Mouse (Mus musculus) urinary bladder, postnatal 36 days (tissue): ENCODE measurements around the gene Samhd1.

Experiments used
- DNase-seq, 2 experiments: peaks; one replicate each; pipeline ENCODE4 v3.0.0; 2022; ENCODE audit warnings: low spot score in 2 of 2, mixed read lengths in 1 of 2

Gene Samhd1

GRCm38 (mm10) chr2:157072316-157072990, 62.6 kb downstream of the Samhd1 start:
- DNase-seq: no peak

GRCm38 (mm10) chr2:157071556-157071955, 63.5 kb downstream of the Samhd1 start:
- DNase-seq: peak in 1 of 2 experiments; percentile 65

GRCm38 (mm10) chr2:157070365-157070764, 64.7 kb downstream of the Samhd1 start:
- DNase-seq: no peak

- DNase-seq: no peak
Observed at GRCm38 (mm10) chr2:157069755-157070315, 65.2 kb downstream of the Samhd1 start.

- no peak for DNase-seq
Observed at GRCm38 (mm10) chr2:157069355-157069735, 65.7 kb downstream of the Samhd1 start.

- DNase-seq: no peak
Observed at GRCm38 (mm10) chr2:157068701-157069354, 66.2 kb downstream of the Samhd1 start.

GRCm38 (mm10) chr2:157066731-157067430, 68.2 kb downstream of the Samhd1 start:
- DNase-seq: no peak

- no peak for DNase-seq
Observed at GRCm38 (mm10) chr2:157065879-157066226, 69.2 kb downstream of the Samhd1 start.

GRCm38 (mm10) chr2:157064978-157065878, 69.8 kb downstream of the Samhd1 start:
- no peak for DNase-seq

- no peak for DNase-seq
Observed at GRCm38 (mm10) chr2:157064136-157064535, 70.9 kb downstream of the Samhd1 start.

- DNase-seq: no peak
Observed at GRCm38 (mm10) chr2:157063241-157063700, 71.8 kb downstream of the Samhd1 start.

- no peak for DNase-seq
Observed at GRCm38 (mm10) chr2:157060557-157061305, 74.3 kb downstream of the Samhd1 start.

GRCm38 (mm10) chr2:157060037-157060436, 75.0 kb downstream of the Samhd1 start:
- no peak for DNase-seq

- DNase-seq: no peak
Observed at GRCm38 (mm10) chr2:157059166-157059565, 75.9 kb downstream of the Samhd1 start.

GRCm38 (mm10) chr2:157058342-157058998, 76.6 kb downstream of the Samhd1 start:
- DNase-seq: peak in 1 of 2 experiments; percentile 62

- DNase-seq: no peak
Observed at GRCm38 (mm10) chr2:157057758-157058157, 77.3 kb downstream of the Samhd1 start.

- no peak for DNase-seq
Observed at GRCm38 (mm10) chr2:157057186-157057585, 77.9 kb downstream of the Samhd1 start.

GRCm38 (mm10) chr2:157055721-157056120, 79.3 kb downstream of the Samhd1 start:
- no peak for DNase-seq

GRCm38 (mm10) chr2:157054816-157055215, 80.2 kb downstream of the Samhd1 start:
- DNase-seq: no peak

- no peak for DNase-seq
Observed at GRCm38 (mm10) chr2:157054297-157054696, 80.8 kb downstream of the Samhd1 start.
